Mouse (Mus musculus) midbrain, embryonic 15.5 days (tissue): ENCODE measurements around the gene Btbd9. TPM values are rescaled to one million over a fixed set of nuclear protein-coding genes. Genes with fewer than 3 reads are reported as not detected.

ENCODE experiments used
- ATAC-seq: fragments of 200-750 bp; cut with Nextera tagmentation; replicated peaks from 2 replicates; pipeline ENCODE4 v1.8.0; 2017; ENCODE audit warnings: moderate TSS enrichment
- H3K27ac ChIP-seq: fragments of 300-500 bp; sonication (generic); 2 replicates; pipeline ENCODE4 v1.5.1; 2015; ENCODE audit warnings: mild to moderate bottlenecking, inconsistent platforms
- H3K27me3 ChIP-seq: fragments of 300-500 bp; sonication (generic); replicated peaks from 2 replicates; pipeline ENCODE4 v1.6.1; 2015; ENCODE audit warnings: inconsistent platforms
- H3K36me3 ChIP-seq: fragments of 300-500 bp; sonication (generic); replicated peaks from 2 replicates; pipeline ENCODE4 v1.6.1; 2015; ENCODE audit warnings: inconsistent platforms
- H3K4me1 ChIP-seq: fragments of 300-500 bp; sonication (generic); 2 replicates; pipeline ENCODE4 v1.6.1; 2015; ENCODE audit warnings: inconsistent platforms
- H3K4me2 ChIP-seq: fragments of 300-500 bp; sonication (generic); 2 replicates; pipeline ENCODE4 v1.6.1; 2015; ENCODE audit warnings: inconsistent platforms, mild to moderate bottlenecking, moderate library complexity
- H3K4me3 ChIP-seq: fragments of 300-500 bp; sonication (generic); 2 replicates; pipeline ENCODE4 v1.5.1; 2015; ENCODE audit warnings: mild to moderate bottlenecking, inconsistent platforms
- H3K9ac ChIP-seq: fragments of 300-500 bp; sonication (generic); 2 replicates; pipeline ENCODE4 v1.6.1; 2015; ENCODE audit warnings: mild to moderate bottlenecking, inconsistent platforms
- H3K9me3 ChIP-seq: fragments of 300-500 bp; sonication (generic); 2 replicates; pipeline ENCODE4 v1.6.1; 2016; ENCODE audit warnings: inconsistent platforms
- WGBS: fragments of 180-500 bp; shearing (Covaris S2); methylation state at CpG from one replicate; pipeline ENCODE4 v1.1.7; 2015; ENCODE audit warnings: mixed read lengths; 5-methylcytosine and 5-hydroxymethylcytosine counted together
- polyA plus RNA-seq: library from polyadenylated mRNA; unstranded; fragments of >200 nt; fragmentation: Nextera tagmentation; extraction: Ambion mirVana; gene quantifications from 2 replicates; pipeline ENCODE4 v1.2.1, GENCODE M21; 2015

Gene Btbd9
- polyA plus RNA-seq, 1 experiment from 2014 or later, result 163 TPM

- Histone ChIP-seq H3K4me2 (no peak overlapping the region), H3K4me3 (no peak overlapping the region), H3K4me1 (peaks cover under 1% of the 10 kb centered on the region; the same call in 1 of the 2 replicates), H3K9ac (no peak overlapping the region), H3K27ac (no peak overlapping the region), H3K27me3 (no peaks in the 10 kb centered on the region), H3K9me3 (no peaks in the 10 kb centered on the region), H3K36me3 (no peaks in the 10 kb centered on the region)
- 81% methylated on average over 2 of the region's 2 CpGs for WGBS
- ATAC-seq, result no peak
Observed at GRCm38 (mm10) chr17:30329531-30329930, 246.8 kb downstream of the Btbd9 start.

GRCm38 (mm10) chr17:30328924-30329323, 247.4 kb downstream of the Btbd9 start:
- WGBS, result 52% methylated on average over 5 of the region's 5 CpGs
- H3K36me3 ChIP-seq, result no peaks in the 10 kb centered on the region
- H3K4me2 ChIP-seq, result no peak overlapping the region
- ATAC-seq, result no peak
- no peaks in the 10 kb centered on the region for H3K4me1 ChIP-seq
- no peaks in the 10 kb centered on the region for H3K27me3 ChIP-seq
- no peak overlapping the region for H3K27ac ChIP-seq
- H3K4me3 ChIP-seq, result no peak overlapping the region
- H3K9ac ChIP-seq, result no peak overlapping the region
- H3K9me3 ChIP-seq, result no peaks in the 10 kb centered on the region

- H3K9ac ChIP-seq, result no peak overlapping the region
- H3K27ac ChIP-seq, result no peak overlapping the region
- no peaks in the 10 kb centered on the region for H3K36me3 ChIP-seq
- no peaks in the 10 kb centered on the region for H3K9me3 ChIP-seq
- no peak for ATAC-seq
- H3K4me2 ChIP-seq, result no peak overlapping the region
- no peaks in the 10 kb centered on the region for H3K4me1 ChIP-seq
- no peak overlapping the region for H3K4me3 ChIP-seq
- 86% methylated on average over 1 of the region's 1 CpGs for WGBS
- no peaks in the 10 kb centered on the region for H3K27me3 ChIP-seq
Observed at GRCm38 (mm10) chr17:30326906-30327305, 249.4 kb downstream of the Btbd9 start.

GRCm38 (mm10) chr17:30320301-30320700, 256.0 kb downstream of the Btbd9 start:
- Histone ChIP-seq H3K9me3 (no peaks in the 10 kb centered on the region), H3K27me3 (no peaks in the 10 kb centered on the region), H3K4me2 (no peak overlapping the region), H3K4me1 (no peaks in the 10 kb centered on the region), H3K9ac (no peak overlapping the region), H3K27ac (no peak overlapping the region), H3K36me3 (no peaks in the 10 kb centered on the region), H3K4me3 (no peak overlapping the region)
- no peak for ATAC-seq
- WGBS, result 90% methylated on average over 1 of the region's 1 CpGs

- WGBS, result 65% methylated on average over 4 of the region's 4 CpGs
- H3K27me3 ChIP-seq, result no peaks in the 10 kb centered on the region
- no peak for ATAC-seq
Observed at GRCm38 (mm10) chr17:30312688-30313087, 263.6 kb downstream of the Btbd9 start.

GRCm38 (mm10) chr17:30309627-30310026, 266.7 kb downstream of the Btbd9 start:
- H3K27ac ChIP-seq, result no peak overlapping the region
- peaks cover 20% of the 10 kb centered on the region for H3K4me1 ChIP-seq
- 69% methylated on average over 4 of the region's 4 CpGs for WGBS
- no peak for ATAC-seq
- no peak overlapping the region for H3K4me2 ChIP-seq
- no peak overlapping the region for H3K4me3 ChIP-seq
- no peaks in the 10 kb centered on the region for H3K27me3 ChIP-seq
- no peaks in the 10 kb centered on the region for H3K36me3 ChIP-seq
- H3K9me3 ChIP-seq, result no peaks in the 10 kb centered on the region
- H3K9ac ChIP-seq, result no peak overlapping the region

More at GRCm38 (mm10) chr17:30312688-30313087, 263.6 kb downstream of the Btbd9 start:
- H3K4me3 ChIP-seq, result no peak overlapping the region
- H3K9ac ChIP-seq, result no peak overlapping the region
- no peaks in the 10 kb centered on the region for H3K36me3 ChIP-seq
- H3K4me2 ChIP-seq, result no peak overlapping the region
- peaks cover 12% of the 10 kb centered on the region for H3K4me1 ChIP-seq
- H3K27ac ChIP-seq, result no peak overlapping the region
- no peaks in the 10 kb centered on the region for H3K9me3 ChIP-seq

GRCm38 (mm10) chr17:30308889-30309288, 267.4 kb downstream of the Btbd9 start:
- H3K27ac ChIP-seq, result no peak overlapping the region
- H3K4me1 ChIP-seq, result peaks cover 20% of the 10 kb centered on the region
- no peak overlapping the region for H3K9ac ChIP-seq
- H3K27me3 ChIP-seq, result no peaks in the 10 kb centered on the region
- ATAC-seq, result no peak
- no peaks in the 10 kb centered on the region for H3K36me3 ChIP-seq
- H3K4me3 ChIP-seq, result no peak overlapping the region
- 84% methylated on average over 4 of the region's 4 CpGs for WGBS
- H3K4me2 ChIP-seq, result no peak overlapping the region
- H3K9me3 ChIP-seq, result no peaks in the 10 kb centered on the region

- no peak overlapping the region for H3K4me2 ChIP-seq
- no peak for ATAC-seq
- no peak overlapping the region for H3K27ac ChIP-seq
- H3K36me3 ChIP-seq, result no peaks in the 10 kb centered on the region
- no peak overlapping the region for H3K9ac ChIP-seq
- H3K9me3 ChIP-seq, result no peaks in the 10 kb centered on the region
- WGBS, result 85% methylated on average over 13 of the region's 13 CpGs
- H3K27me3 ChIP-seq, result no peaks in the 10 kb centered on the region
- no peak overlapping the region for H3K4me3 ChIP-seq
- peaks cover 20% of the 10 kb centered on the region for H3K4me1 ChIP-seq
Observed at GRCm38 (mm10) chr17:30308317-30308716, 268.0 kb downstream of the Btbd9 start.

GRCm38 (mm10) chr17:30307168-30307567, 269.1 kb downstream of the Btbd9 start:
- H3K27ac ChIP-seq, result peak overlapping the region; percentile 24; the same call in 1 of the 2 replicates
- no peaks in the 10 kb centered on the region for H3K36me3 ChIP-seq
- H3K4me3 ChIP-seq, result no peak overlapping the region
- H3K27me3 ChIP-seq, result no peaks in the 10 kb centered on the region
- H3K9ac ChIP-seq, result no peak overlapping the region
- no peaks in the 10 kb centered on the region for H3K9me3 ChIP-seq
- H3K4me1 ChIP-seq, result peaks cover 16% of the 10 kb centered on the region
- 55% methylated on average over 10 of the region's 10 CpGs for WGBS
- no peak overlapping the region for H3K4me2 ChIP-seq
- no peak for ATAC-seq

- Histone ChIP-seq H3K4me2 (no peak overlapping the region), H3K27me3 (no peaks in the 10 kb centered on the region), H3K9ac (no peak overlapping the region; the same call in 1 of the 2 replicates), H3K9me3 (no peaks in the 10 kb centered on the region), H3K4me3 (no peak overlapping the region), H3K4me1 (peaks cover 21% of the 10 kb centered on the region), H3K36me3 (no peaks in the 10 kb centered on the region), H3K27ac (no peak overlapping the region)
- ATAC-seq, result no peak
- 91% methylated on average over 2 of the region's 2 CpGs for WGBS
Observed at GRCm38 (mm10) chr17:30304766-30305165, 271.5 kb downstream of the Btbd9 start.

GRCm38 (mm10) chr17:30301338-30301737, 274.9 kb downstream of the Btbd9 start:
- Histone ChIP-seq H3K9me3 (no peaks in the 10 kb centered on the region), H3K4me1 (peaks cover 4% of the 10 kb centered on the region), H3K4me3 (no peak overlapping the region), H3K4me2 (no peak overlapping the region), H3K27ac (no peak overlapping the region; the same call in 1 of the 2 replicates), H3K9ac (no peak overlapping the region), H3K36me3 (no peaks in the 10 kb centered on the region), H3K27me3 (no peaks in the 10 kb centered on the region)
- WGBS, result 51% methylated on average over 2 of the region's 2 CpGs
- ATAC-seq, result no peak

GRCm38 (mm10) chr17:30297432-30297831, 278.9 kb downstream of the Btbd9 start:
- no peak overlapping the region for H3K4me2 ChIP-seq
- no peaks in the 10 kb centered on the region for H3K27me3 ChIP-seq
- H3K27ac ChIP-seq, result no peak overlapping the region
- H3K9ac ChIP-seq, result no peak overlapping the region
- peaks cover 4% of the 10 kb centered on the region for H3K4me1 ChIP-seq
- no peaks in the 10 kb centered on the region for H3K36me3 ChIP-seq
- no peaks in the 10 kb centered on the region for H3K9me3 ChIP-seq
- no peak for ATAC-seq
- 88% methylated on average over 8 of the region's 8 CpGs for WGBS
- H3K4me3 ChIP-seq, result no peak overlapping the region

GRCm38 (mm10) chr17:30296069-30296468, 280.2 kb downstream of the Btbd9 start:
- H3K9me3 ChIP-seq, result no peaks in the 10 kb centered on the region
- no peak for ATAC-seq
- 26% methylated on average over 8 of the region's 8 CpGs for WGBS
- H3K4me1 ChIP-seq, result peaks cover 4% of the 10 kb centered on the region
- no peak overlapping the region for H3K27ac ChIP-seq
- no peak overlapping the region for H3K4me2 ChIP-seq
- no peak overlapping the region for H3K9ac ChIP-seq
- no peaks in the 10 kb centered on the region for H3K27me3 ChIP-seq
- H3K36me3 ChIP-seq, result no peaks in the 10 kb centered on the region
- H3K4me3 ChIP-seq, result no peak overlapping the region
